Mouse (Mus musculus) kidney, postnatal 0 days (tissue): ENCODE measurements at regions not wholly inside any gene's neighbourhood (a gene's known extent, or its start where the extent isn't known, plus 50 kb on each side); places are given as distances from the start of the nearest gene placed in this dataset.

Source experiments
- ATAC-seq: fragments of 200-750 bp; cut with Nextera tagmentation; replicated peaks from 2 replicates; pipeline ENCODE4 v1.8.0; 2017; ENCODE audit warnings: low read depth, moderate number of reproducible peaks, moderate TSS enrichment, moderate library complexity; ENCODE audit not compliant: low FRiP score
- DNase-seq: peaks from one replicate; pipeline ENCODE4 v3.0.0-alpha.2; 2016; ENCODE audit warnings: low spot score
- H3K27ac ChIP-seq: fragments of 300-500 bp; sonication (generic); 2 replicates; pipeline ENCODE4 v1.5.1; 2014; ENCODE audit warnings: mild to moderate bottlenecking
- H3K27me3 ChIP-seq: fragments of 300-500 bp; sonication (generic); 2 replicates; pipeline ENCODE4 v1.6.1; 2014; ENCODE audit warnings: low read length, mixed read lengths; ENCODE audit not compliant: insufficient read depth
- H3K36me3 ChIP-seq: fragments of 300-500 bp; sonication (generic); 2 replicates; pipeline ENCODE4 v1.6.1; 2014; ENCODE audit warnings: low read length, mixed read lengths; ENCODE audit not compliant: insufficient read depth
- H3K4me1 ChIP-seq: fragments of 300-500 bp; sonication (generic); replicated peaks from 2 replicates; pipeline ENCODE4 v1.6.1; 2014; ENCODE audit warnings: antibody characterized with exemption, low read length, mixed read lengths; ENCODE audit not compliant: insufficient read depth
- H3K4me2 ChIP-seq: fragments of 300-500 bp; sonication (generic); 2 replicates; pipeline ENCODE4 v1.6.1; 2014; ENCODE audit warnings: mild to moderate bottlenecking, low read length, moderate library complexity, mixed read lengths
- H3K4me3 ChIP-seq: fragments of 300-500 bp; sonication (generic); replicated peaks from 2 replicates; pipeline ENCODE4 v1.5.1; 2014; ENCODE audit warnings: low read depth, low read length
- H3K9ac ChIP-seq: fragments of 300-500 bp; sonication (generic); 2 replicates; pipeline ENCODE4 v1.6.1; 2014; ENCODE audit warnings: low read depth, low read length
- H3K9me3 ChIP-seq: fragments of 300-500 bp; sonication (generic); replicated peaks from 2 replicates; pipeline ENCODE4 v1.6.1; 2016; ENCODE audit warnings: low read length, inconsistent platforms, mixed read lengths
- CTCF ChIP-seq: IDR thresholded peaks from 2 replicates; pipeline ENCODE4 v1.5.1; 2016; ENCODE audit warnings: antibody characterized with exemption, low read depth, mild to moderate bottlenecking, moderate library complexity
- WGBS: fragments of 180-500 bp; shearing (Covaris S2); extraction: QIAGEN DNeasy Blood & Tissue Kit; methylation state at CpG from one replicate; pipeline ENCODE4 v1.1.7; 2014; 5-methylcytosine and 5-hydroxymethylcytosine counted together

DNA sequence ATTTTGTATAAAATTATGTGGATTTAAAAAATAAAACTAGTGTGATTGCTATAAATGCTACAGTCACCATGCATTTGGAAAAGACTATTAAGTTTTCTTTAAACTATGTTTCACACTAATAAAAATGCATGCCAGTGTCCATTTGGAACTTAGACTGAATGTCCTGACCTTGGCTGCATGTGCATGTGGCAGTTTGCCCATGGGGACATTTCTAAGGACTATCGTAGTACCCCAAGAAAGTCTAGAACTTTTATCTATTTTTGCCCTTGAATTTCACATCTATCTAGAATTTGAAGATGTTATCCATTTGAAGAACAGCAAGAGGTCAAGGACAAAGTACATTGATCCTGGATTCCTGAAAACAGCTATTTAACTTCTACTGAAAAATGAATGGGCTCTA is 745.9 kb downstream of the Tmem182 start:
- Histone ChIP-seq H3K4me1 (no peaks in the 10 kb centered on the region), H3K27ac (no peak overlapping the region), H3K9ac (no peak overlapping the region), H3K36me3 (no peaks in the 10 kb centered on the region), H3K4me2 (no peak overlapping the region), H3K27me3 (no peaks in the 10 kb centered on the region), H3K9me3 (no peaks in the 10 kb centered on the region), H3K4me3 (no peak overlapping the region)
- DNase-seq (no peak), ATAC-seq (no peak)
- WGBS = 87% methylated on average over 1 of the region's 1 CpGs
- no peak for TF ChIP-seq CTCF

DNA sequence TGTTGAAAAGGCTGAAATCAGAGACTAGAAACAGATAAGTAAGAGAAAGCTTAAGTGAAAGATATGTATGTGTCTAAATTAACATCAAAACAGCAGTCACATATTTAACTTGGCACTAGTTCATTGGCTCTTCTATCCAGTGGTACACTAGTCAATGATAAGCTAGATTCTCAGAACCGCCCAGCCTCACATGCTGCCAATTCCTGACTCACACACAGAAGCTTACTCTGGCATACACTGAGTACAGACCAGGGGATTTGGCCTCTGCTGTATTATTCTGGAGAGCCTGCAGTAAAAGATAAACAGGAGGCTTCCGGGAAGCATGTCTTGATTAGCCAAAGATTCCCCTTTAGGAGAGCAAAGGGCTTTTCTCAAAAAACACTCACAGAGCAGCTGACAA is 750.2 kb downstream of the Tmem182 start:
- Histone ChIP-seq H3K4me2 (no peak overlapping the region), H3K4me1 (no peaks in the 10 kb centered on the region), H3K9me3 (no peaks in the 10 kb centered on the region), H3K36me3 (no peaks in the 10 kb centered on the region), H3K4me3 (no peak overlapping the region), H3K9ac (no peak overlapping the region), H3K27me3 (no peaks in the 10 kb centered on the region), H3K27ac (no peak overlapping the region)
- TF ChIP-seq CTCF = no peak
- peak; percentile 79 for ATAC-seq
- DNase-seq = peak; percentile 44
- WGBS = 27% methylated on average over 2 of the region's 2 CpGs

DNA sequence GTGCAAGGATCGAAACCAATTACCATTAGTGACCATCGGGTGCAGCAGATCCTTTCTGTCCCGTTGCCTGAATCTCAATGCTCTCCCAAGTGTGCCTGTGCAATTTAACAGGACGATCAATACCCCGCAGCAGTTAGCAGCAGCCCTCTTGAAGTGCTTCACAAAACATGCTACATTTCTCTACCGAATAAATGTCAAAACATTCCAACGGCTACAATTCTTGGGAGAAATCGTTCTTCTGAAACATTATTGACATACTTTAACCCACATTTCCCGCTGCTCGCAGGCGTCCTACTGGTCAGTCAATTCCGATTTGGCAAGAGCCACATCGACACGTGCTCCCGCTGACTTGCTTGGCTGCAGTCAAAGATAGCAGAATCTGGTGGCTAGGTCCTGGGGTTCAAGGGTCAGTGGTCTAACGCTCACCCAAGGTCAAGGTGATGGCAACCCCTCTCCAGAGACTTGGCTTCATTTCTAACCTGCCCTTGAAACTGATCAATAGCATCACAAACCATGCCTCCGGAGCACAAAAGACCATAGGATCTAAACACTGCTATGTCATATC is 753.8 kb downstream of the Tmem182 start:
- ATAC-seq (no peak), DNase-seq (no peak)
- Histone ChIP-seq H3K4me3 (no peak overlapping the region), H3K27me3 (no peaks in the 10 kb centered on the region), H3K9me3 (no peaks in the 10 kb centered on the region), H3K36me3 (no peaks in the 10 kb centered on the region), H3K9ac (no peak overlapping the region), H3K4me1 (no peaks in the 10 kb centered on the region), H3K4me2 (no peak overlapping the region), H3K27ac (no peak overlapping the region)
- TF ChIP-seq CTCF = no peak
- WGBS = 86% methylated on average over 17 of the region's 17 CpGs

DNA sequence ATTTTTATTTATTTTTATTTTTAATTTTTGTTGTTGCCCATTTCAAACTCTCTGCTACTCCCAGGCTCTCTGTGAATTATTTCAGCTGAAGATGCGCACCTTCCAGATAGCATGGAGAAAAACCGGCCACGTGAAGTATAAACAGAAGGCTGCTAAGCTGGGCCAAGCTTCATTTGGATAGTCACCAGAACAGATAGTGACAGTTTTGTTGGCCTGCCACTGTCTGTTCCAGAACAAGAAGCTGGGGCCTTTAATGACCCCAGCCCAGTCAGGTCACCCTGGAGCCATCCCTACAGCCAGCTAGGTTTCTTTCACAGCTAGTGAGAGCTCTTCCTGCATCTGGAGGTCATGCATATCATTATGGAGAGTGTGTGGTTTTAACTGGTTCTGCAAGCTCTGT is 754.6 kb downstream of the Tmem182 start:
- no peak for TF ChIP-seq CTCF
- H3K4me2 ChIP-seq = no peak overlapping the region
- H3K36me3 ChIP-seq = no peaks in the 10 kb centered on the region
- H3K9ac ChIP-seq = no peak overlapping the region
- H3K4me1 ChIP-seq = no peaks in the 10 kb centered on the region
- H3K27ac ChIP-seq = no peak overlapping the region
- WGBS = 86% methylated on average over 3 of the region's 3 CpGs
- ATAC-seq = no peak
- H3K9me3 ChIP-seq = no peaks in the 10 kb centered on the region
- no peak for DNase-seq
- H3K4me3 ChIP-seq = no peak overlapping the region
- H3K27me3 ChIP-seq = no peaks in the 10 kb centered on the region

DNA sequence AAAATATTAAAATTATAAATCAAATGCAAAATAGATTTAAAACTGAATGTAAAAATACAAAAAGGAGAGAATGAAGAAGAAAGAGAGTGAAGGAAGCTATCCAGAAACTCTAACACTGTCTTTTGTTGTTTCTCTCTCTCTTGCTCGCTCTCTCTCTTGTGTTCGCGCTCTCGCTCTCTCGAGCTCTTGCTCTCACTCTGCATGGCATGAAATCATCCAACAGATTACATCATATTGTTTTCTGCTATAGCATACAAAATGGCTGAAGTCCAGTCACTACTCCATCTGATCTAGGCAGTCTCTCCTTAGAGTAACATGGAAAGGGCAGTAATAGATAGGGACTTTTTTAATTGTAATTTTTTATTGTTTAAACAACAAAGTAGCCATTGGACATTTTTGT is 798.1 kb downstream of the Tmem182 start:
- DNase-seq = no peak
- no peak for ATAC-seq
- Histone ChIP-seq H3K27ac (no peak overlapping the region), H3K4me2 (no peak overlapping the region), H3K4me3 (no peak overlapping the region), H3K36me3 (no peaks in the 10 kb centered on the region), H3K27me3 (no peaks in the 10 kb centered on the region), H3K9ac (no peak overlapping the region), H3K4me1 (no peaks in the 10 kb centered on the region), H3K9me3 (no peaks in the 10 kb centered on the region)
- whole genome bisulfite sequencing = 80% methylated on average over 5 of the region's 5 CpGs
- no peak for TF ChIP-seq CTCF

DNA sequence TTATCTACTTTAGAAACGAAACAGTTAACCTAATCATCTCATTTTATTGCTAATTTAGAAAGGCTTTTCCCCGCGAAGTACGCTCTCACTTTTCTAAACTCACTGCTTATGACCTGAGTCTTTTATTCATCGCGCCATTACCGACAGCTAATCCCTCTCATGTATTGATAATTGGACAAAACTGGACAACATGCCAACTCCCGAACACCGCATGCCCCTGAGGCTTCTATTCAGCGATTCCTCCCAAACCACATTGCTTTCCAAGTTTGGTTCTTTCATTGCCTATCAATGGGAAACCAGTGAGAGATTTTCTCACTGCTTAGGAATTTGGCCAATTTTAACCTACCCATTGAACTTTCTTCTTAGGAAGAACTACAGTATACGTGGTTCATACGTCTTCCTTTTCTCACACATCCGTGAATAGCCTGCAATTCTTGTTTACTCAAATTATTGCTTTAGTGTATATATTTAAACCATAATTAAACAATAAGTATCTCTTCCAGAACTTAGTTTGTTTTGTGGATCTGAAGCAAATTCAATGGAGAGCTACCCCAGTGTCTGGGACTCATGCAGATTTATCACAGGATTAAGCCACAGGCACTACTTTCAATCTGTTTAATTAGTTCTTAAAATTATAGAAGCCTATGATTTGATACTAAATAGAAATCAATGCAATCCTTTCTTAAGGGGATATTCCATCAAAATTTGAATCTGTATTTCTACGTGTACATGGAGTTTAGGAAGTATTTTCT is 799.8 kb downstream of the Tmem182 start:
- Histone ChIP-seq H3K4me3 (no peak overlapping the region), H3K27me3 (no peaks in the 10 kb centered on the region), H3K9ac (no peak overlapping the region), H3K4me1 (no peaks in the 10 kb centered on the region), H3K4me2 (no peak overlapping the region), H3K27ac (no peak overlapping the region), H3K9me3 (no peaks in the 10 kb centered on the region), H3K36me3 (no peaks in the 10 kb centered on the region)
- no peak for ATAC-seq
- 86% methylated on average over 14 of the region's 14 CpGs for WGBS
- TF ChIP-seq CTCF = no peak
- no peak for DNase-seq
